Mouse (Mus musculus) v-Abl transformed pro-B cells (cell line): ENCODE data around the gene Cmtm6.
"Not testable (repeated sequence)": the region's sequence is repeated elsewhere in the genome, so short reads cannot be mapped to it uniquely, and the experiment has no call there.

Source experiments
- in situ Hi-C, 2 experiments: fragments of 400-800 bp; cut with MboI; formaldehyde crosslinking; loops; one replicate each; pipeline ENCODE4 v1.15.1; 2025; ENCODE audit not compliant: unreplicated experiment in 2 of 2

Cmtm6 gene

GRCm38 (mm10) chr9:114731011-114731755 is at the start of gene Cmtm6:
Cmtm6 (plus strand) TSS chr9:114731116.
- in situ Hi-C loops: no loop called here

GRCm38 (mm10) chr9:114682193-114682592 is 48.7 kb upstream of the Cmtm6 start:
- in situ Hi-C loops: no loop called here

- in situ Hi-C loops: no loop called here
Measured at GRCm38 (mm10) chr9:114686245-114686644, 44.7 kb upstream of the Cmtm6 start.

GRCm38 (mm10) chr9:114687639-114688038 is 43.3 kb upstream of the Cmtm6 start:
- in situ Hi-C loops: no loop called here

- in situ Hi-C loops: no loop called here
Measured at GRCm38 (mm10) chr9:114688252-114688952, 42.5 kb upstream of the Cmtm6 start, which contains the start of gene Dync1li1. Dync1li1 (plus strand) TSS chr9:114688790.

- in situ Hi-C loops: no loop called here
Measured at GRCm38 (mm10) chr9:114688953-114689407, 41.9 kb upstream of the Cmtm6 start.

GRCm38 (mm10) chr9:114690119-114690601 is 40.8 kb upstream of the Cmtm6 start:
- in situ Hi-C loops: no loop called here

- in situ Hi-C loops: no loop called here
Measured at GRCm38 (mm10) chr9:114691112-114691511, 39.8 kb upstream of the Cmtm6 start.

- in situ Hi-C loops: not testable (repeated sequence)
Measured at GRCm38 (mm10) chr9:114695662-114696061, 35.3 kb upstream of the Cmtm6 start.

GRCm38 (mm10) chr9:114697072-114697471 is 33.8 kb upstream of the Cmtm6 start:
- in situ Hi-C loops: no loop called here

GRCm38 (mm10) chr9:114697926-114698325 is 33.0 kb upstream of the Cmtm6 start:
- in situ Hi-C loops: no loop called here

- in situ Hi-C loops: no loop called here
Measured at GRCm38 (mm10) chr9:114699262-114699661, 31.7 kb upstream of the Cmtm6 start.

GRCm38 (mm10) chr9:114699882-114700665 is 30.8 kb upstream of the Cmtm6 start:
- in situ Hi-C loops: no loop called here

GRCm38 (mm10) chr9:114701031-114701430 is 29.9 kb upstream of the Cmtm6 start:
- in situ Hi-C loops: no loop called here

GRCm38 (mm10) chr9:114701921-114702320 is 29.0 kb upstream of the Cmtm6 start:
- in situ Hi-C loops: no loop called here

- in situ Hi-C loops: no loop called here
Measured at GRCm38 (mm10) chr9:114707805-114708204, 23.1 kb upstream of the Cmtm6 start.

GRCm38 (mm10) chr9:114710345-114710744 is 20.6 kb upstream of the Cmtm6 start:
- in situ Hi-C loops: no loop called here

GRCm38 (mm10) chr9:114713481-114713880 is 17.4 kb upstream of the Cmtm6 start:
- in situ Hi-C loops: no loop called here

GRCm38 (mm10) chr9:114716677-114717331 is 14.1 kb upstream of the Cmtm6 start:
- in situ Hi-C loops: no loop called here

- in situ Hi-C loops: loop anchor here (5.0 kb wide), 1 partner anchor 80 kb away; no protein-coding TSS in a partner anchor
Measured at GRCm38 (mm10) chr9:114727315-114727714, 3.6 kb upstream of the Cmtm6 start.
